Mouse (Mus musculus): ENCODE results near the gene Gm20388. TPM values are rescaled to one million over a fixed set of nuclear protein-coding genes. Genes with fewer than 3 reads are reported as not detected.

The Gm20388 gene
- polyA plus RNA-seq, 1 experiment: 28.1 TPM

GRCm38 (mm10) chr8:122778703-122779239 lies 2868.1 kb downstream of the Gm20388 start:
- TF ChIP-seq EP300 (IDR thresholded peaks at IDR 0.05; ENCODE audit: insufficient read depth, low read depth, low read length): no peak
- no peak for TF ChIP-seq CTCF (IDR thresholded peaks at IDR 0.05; ENCODE audit: low read depth, low read length)
- TF ChIP-seq POLR2A (IDR thresholded peaks at IDR 0.05; ENCODE audit: insufficient read depth, low read length): no peak
- Histone ChIP-seq H3K4me3 (ENCODE audit: low read depth, low read length) (no peak overlapping the region), H3K27ac (ENCODE audit: insufficient read depth, low read length) (no peak overlapping the region), H3K36me3 (ENCODE audit: control insufficient read depth, insufficient read depth, low read length, poor library complexity, severe bottlenecking) (no peaks in the 10 kb centered on the region), H3K27me3 (ENCODE audit: control insufficient read depth, insufficient read depth, low read length, poor library complexity, severe bottlenecking) (no peaks in the 10 kb centered on the region), H3K9me3 (replicated peaks; ENCODE audit: control insufficient read depth, insufficient read depth, low read length, poor library complexity, severe bottlenecking) (no peaks in the 10 kb centered on the region), H3K4me1 (ENCODE audit: control insufficient read depth, insufficient read depth, low read length) (no peaks in the 10 kb centered on the region), H3K9ac (ENCODE audit: low read depth, poor library complexity, severe bottlenecking) (no peak overlapping the region)

DNA sequence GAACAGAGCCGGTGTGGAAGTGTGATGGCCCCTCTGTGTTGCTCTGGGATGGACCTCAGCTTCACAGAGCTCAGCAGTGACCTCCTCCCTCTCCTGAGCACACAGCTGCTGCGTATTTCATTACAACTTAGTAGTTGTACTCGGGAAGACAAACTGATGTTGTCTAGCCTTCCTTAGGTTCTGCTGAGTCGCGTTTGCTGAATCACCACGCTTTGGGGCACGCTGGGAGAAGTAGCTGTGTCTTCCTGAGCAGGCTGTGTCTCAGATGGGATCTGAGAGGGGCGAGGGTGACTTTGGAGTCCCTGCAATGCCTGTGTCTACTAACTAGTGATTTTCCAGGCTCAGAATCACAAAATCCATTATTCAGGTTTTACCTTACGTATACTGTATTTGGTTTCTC lies 2868.6 kb downstream of the Gm20388 start:
- Histone ChIP-seq H3K4me1 (ENCODE audit: control insufficient read depth, insufficient read depth, low read length) (no peaks in the 10 kb centered on the region), H3K36me3 (ENCODE audit: control insufficient read depth, insufficient read depth, low read length, poor library complexity, severe bottlenecking) (no peaks in the 10 kb centered on the region), H3K4me3 (ENCODE audit: low read depth, low read length) (no peak overlapping the region), H3K27me3 (ENCODE audit: control insufficient read depth, insufficient read depth, low read length, poor library complexity, severe bottlenecking) (no peaks in the 10 kb centered on the region), H3K27ac (ENCODE audit: insufficient read depth, low read length) (no peak overlapping the region), H3K9me3 (replicated peaks; ENCODE audit: control insufficient read depth, insufficient read depth, low read length, poor library complexity, severe bottlenecking) (no peaks in the 10 kb centered on the region), H3K9ac (ENCODE audit: low read depth, poor library complexity, severe bottlenecking) (no peak overlapping the region)
- TF ChIP-seq CTCF (IDR thresholded peaks at IDR 0.05; ENCODE audit: low read depth, low read length): no peak
- no peak for TF ChIP-seq EP300 (IDR thresholded peaks at IDR 0.05; ENCODE audit: insufficient read depth, low read depth, low read length)
- no peak for TF ChIP-seq POLR2A (IDR thresholded peaks at IDR 0.05; ENCODE audit: insufficient read depth, low read length)

GRCm38 (mm10) chr8:122784756-122785155 lies 2874.1 kb downstream of the Gm20388 start:
- Histone ChIP-seq H3K27me3 (ENCODE audit: control insufficient read depth, insufficient read depth, low read length, poor library complexity, severe bottlenecking) (no peaks in the 10 kb centered on the region), H3K27ac (ENCODE audit: insufficient read depth, low read length) (no peak overlapping the region), H3K4me3 (ENCODE audit: low read depth, low read length) (no peak overlapping the region), H3K36me3 (ENCODE audit: control insufficient read depth, insufficient read depth, low read length, poor library complexity, severe bottlenecking) (no peaks in the 10 kb centered on the region), H3K4me1 (ENCODE audit: control insufficient read depth, insufficient read depth, low read length) (no peaks in the 10 kb centered on the region), H3K9ac (ENCODE audit: low read depth, poor library complexity, severe bottlenecking) (no peak overlapping the region), H3K9me3 (replicated peaks; ENCODE audit: control insufficient read depth, insufficient read depth, low read length, poor library complexity, severe bottlenecking) (no peaks in the 10 kb centered on the region)
- no peak for TF ChIP-seq CTCF (IDR thresholded peaks at IDR 0.05; ENCODE audit: low read depth, low read length)
- TF ChIP-seq EP300 (IDR thresholded peaks at IDR 0.05; ENCODE audit: insufficient read depth, low read depth, low read length): no peak
- no peak for TF ChIP-seq POLR2A (IDR thresholded peaks at IDR 0.05; ENCODE audit: insufficient read depth, low read length)

DNA sequence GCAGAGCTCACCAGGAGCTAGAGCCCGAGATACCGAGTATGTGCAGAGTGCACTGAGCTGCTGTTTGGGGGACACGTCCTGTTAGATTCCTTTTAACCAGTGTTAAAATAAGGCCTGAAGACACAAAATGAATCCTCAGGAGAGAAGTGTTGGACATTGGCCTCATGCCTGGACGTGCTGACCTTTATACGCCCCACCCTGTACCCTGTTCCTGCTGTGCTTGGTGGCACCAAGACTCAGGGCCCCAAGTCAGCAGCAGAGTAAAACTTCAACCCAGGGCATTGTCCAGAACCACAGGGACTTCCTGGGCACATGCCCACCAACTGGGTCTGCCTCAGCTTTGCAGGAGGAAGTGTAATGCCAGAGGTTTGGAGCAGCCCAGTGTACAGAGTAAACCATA lies 2879.2 kb downstream of the Gm20388 start:
- Histone ChIP-seq H3K9me3 (replicated peaks; ENCODE audit: control insufficient read depth, insufficient read depth, low read length, poor library complexity, severe bottlenecking) (no peaks in the 10 kb centered on the region), H3K36me3 (ENCODE audit: control insufficient read depth, insufficient read depth, low read length, poor library complexity, severe bottlenecking) (no peaks in the 10 kb centered on the region), H3K4me1 (ENCODE audit: control insufficient read depth, insufficient read depth, low read length) (no peaks in the 10 kb centered on the region), H3K4me3 (ENCODE audit: low read depth, low read length) (no peak overlapping the region), H3K9ac (ENCODE audit: low read depth, poor library complexity, severe bottlenecking) (no peak overlapping the region), H3K27me3 (ENCODE audit: control insufficient read depth, insufficient read depth, low read length, poor library complexity, severe bottlenecking) (no peaks in the 10 kb centered on the region), H3K27ac (ENCODE audit: insufficient read depth, low read length) (no peak overlapping the region)
- TF ChIP-seq EP300 (IDR thresholded peaks at IDR 0.05; ENCODE audit: insufficient read depth, low read depth, low read length): no peak
- no peak for TF ChIP-seq POLR2A (IDR thresholded peaks at IDR 0.05; ENCODE audit: insufficient read depth, low read length)
- TF ChIP-seq CTCF (IDR thresholded peaks at IDR 0.05; ENCODE audit: low read depth, low read length): no peak

GRCm38 (mm10) chr8:122793375-122794174 lies 2882.9 kb downstream of the Gm20388 start:
- no peak for TF ChIP-seq CTCF (IDR thresholded peaks at IDR 0.05; ENCODE audit: low read depth, low read length)
- TF ChIP-seq EP300 (IDR thresholded peaks at IDR 0.05; ENCODE audit: insufficient read depth, low read depth, low read length): no peak
- H3K27me3 ChIP-seq (ENCODE audit: control insufficient read depth, insufficient read depth, low read length, poor library complexity, severe bottlenecking): no peaks in the 10 kb centered on the region
- H3K9me3 ChIP-seq (replicated peaks; ENCODE audit: control insufficient read depth, insufficient read depth, low read length, poor library complexity, severe bottlenecking): no peaks in the 10 kb centered on the region
- no peak overlapping the region for H3K9ac ChIP-seq (ENCODE audit: low read depth, poor library complexity, severe bottlenecking)
- H3K4me3 ChIP-seq (ENCODE audit: low read depth, low read length): no peak overlapping the region
- H3K36me3 ChIP-seq (ENCODE audit: control insufficient read depth, insufficient read depth, low read length, poor library complexity, severe bottlenecking): no peaks in the 10 kb centered on the region
- no peaks in the 10 kb centered on the region for H3K4me1 ChIP-seq (ENCODE audit: control insufficient read depth, insufficient read depth, low read length)
- no peak overlapping the region for H3K27ac ChIP-seq (ENCODE audit: insufficient read depth, low read length)

GRCm38 (mm10) chr8:122794175-122794454 lies 2883.5 kb downstream of the Gm20388 start:
- Histone ChIP-seq H3K9ac (ENCODE audit: low read depth, poor library complexity, severe bottlenecking) (no peak overlapping the region), H3K27me3 (ENCODE audit: control insufficient read depth, insufficient read depth, low read length, poor library complexity, severe bottlenecking) (no peaks in the 10 kb centered on the region)

More at GRCm38 (mm10) chr8:122794175-122794454, 2883.5 kb downstream of the Gm20388 start:
- TF ChIP-seq EP300 (IDR thresholded peaks at IDR 0.05; ENCODE audit: insufficient read depth, low read depth, low read length) (no peak), POLR2A (IDR thresholded peaks at IDR 0.05; ENCODE audit: insufficient read depth, low read length) (no peak), CTCF (IDR thresholded peaks at IDR 0.05; ENCODE audit: low read depth, low read length) (no peak)
- Histone ChIP-seq H3K9me3 (replicated peaks; ENCODE audit: control insufficient read depth, insufficient read depth, low read length, poor library complexity, severe bottlenecking) (no peaks in the 10 kb centered on the region), H3K36me3 (ENCODE audit: control insufficient read depth, insufficient read depth, low read length, poor library complexity, severe bottlenecking) (no peaks in the 10 kb centered on the region), H3K4me1 (ENCODE audit: control insufficient read depth, insufficient read depth, low read length) (no peaks in the 10 kb centered on the region), H3K27ac (ENCODE audit: insufficient read depth, low read length) (no peak overlapping the region), H3K4me3 (ENCODE audit: low read depth, low read length) (no peak overlapping the region)

Measured in ES-Bruce4 (cell line).